Mouse (Mus musculus): ENCODE measurements around the gene Tamm41.
A peak's percentile ranks its signal among the peaks of the same experiment; 100 is the strongest.

Tamm41 gene

DNA sequence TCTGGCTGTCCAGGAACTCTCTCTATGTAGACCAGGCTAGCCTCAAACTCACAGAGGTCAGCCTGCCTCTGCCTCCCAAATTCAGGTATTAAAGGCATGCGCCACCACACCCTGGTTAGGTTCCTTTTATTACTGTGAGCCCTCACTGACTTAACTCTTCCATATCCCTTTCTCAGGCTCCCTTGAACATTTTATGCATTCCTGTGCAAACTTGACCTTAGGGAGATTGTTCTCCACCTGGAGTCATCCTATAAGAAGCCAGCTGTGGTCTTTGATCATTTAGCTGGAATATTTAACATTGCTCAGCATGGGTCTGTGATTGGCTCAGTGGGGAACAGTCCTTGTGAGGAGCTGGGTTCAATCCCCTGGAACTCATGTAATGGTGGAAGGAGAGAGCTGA is 63.3 kb downstream of the Tamm41 start:
- DNase-seq (ENCODE audit: low read depth, low spot score) = no peak

DNA sequence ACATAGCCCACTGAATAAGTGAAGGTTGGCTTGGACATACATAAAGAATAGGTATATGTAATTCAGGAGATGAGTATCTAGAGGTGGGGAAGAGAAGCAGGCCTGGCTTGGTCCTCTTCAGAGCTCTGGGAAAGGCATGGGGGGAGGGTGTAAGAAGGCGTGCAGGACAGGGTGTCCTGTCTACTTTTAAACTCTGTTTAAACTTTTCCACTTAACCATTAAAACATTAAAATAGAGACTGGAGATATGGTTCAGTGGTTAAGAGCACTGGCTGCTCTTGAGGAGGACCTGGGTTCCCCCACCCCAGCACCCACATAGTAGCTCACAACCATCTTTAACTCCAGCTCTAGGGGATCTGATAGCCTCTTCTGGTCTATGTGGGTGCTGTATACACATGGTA is 64.7 kb downstream of the Tamm41 start:
- no peak for DNase-seq (ENCODE audit: low read depth, low spot score)

DNA sequence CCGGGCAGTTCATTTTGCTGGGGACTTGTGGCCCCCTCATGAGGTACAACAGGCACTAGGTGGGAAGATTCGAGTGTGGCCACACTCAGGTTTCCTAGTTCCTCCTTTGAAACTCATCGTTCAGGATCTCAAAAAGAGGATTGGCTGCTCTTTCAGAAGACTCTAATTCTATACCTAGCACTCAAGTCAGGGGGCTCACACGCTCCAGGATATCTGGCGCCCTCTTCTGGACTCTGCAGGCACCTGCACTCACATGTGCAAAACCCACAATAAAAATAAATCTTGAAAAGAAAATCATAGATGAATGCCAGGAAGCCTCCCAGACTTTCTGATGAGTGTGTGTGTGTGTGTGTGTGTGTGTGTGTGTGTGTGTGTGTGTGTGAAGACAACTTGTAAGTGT is 66.8 kb downstream of the Tamm41 start:
- no peak for DNase-seq (ENCODE audit: low read depth, low spot score)

DNA sequence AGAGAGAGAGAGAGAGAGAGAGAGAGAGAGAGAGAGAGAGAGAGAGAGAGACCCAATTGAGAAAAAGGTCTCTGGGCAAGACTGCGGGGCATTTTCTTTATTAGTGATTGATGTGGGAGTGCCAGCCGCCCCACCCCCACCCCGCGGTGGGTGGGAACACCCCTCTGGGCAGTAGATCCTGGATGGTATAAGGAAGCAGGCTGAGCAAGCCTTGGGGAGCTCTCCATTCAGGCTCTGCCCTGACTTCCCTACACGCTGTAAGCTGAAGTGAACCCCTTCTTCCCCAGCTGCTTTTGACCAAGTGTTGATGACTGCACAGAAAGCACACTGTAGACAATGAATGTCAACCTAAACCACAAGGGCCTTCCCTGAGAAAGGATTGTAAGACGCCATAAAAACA is 67.3 kb downstream of the Tamm41 start:
- peak; percentile 23 for DNase-seq (ENCODE audit: low read depth, low spot score)

DNA sequence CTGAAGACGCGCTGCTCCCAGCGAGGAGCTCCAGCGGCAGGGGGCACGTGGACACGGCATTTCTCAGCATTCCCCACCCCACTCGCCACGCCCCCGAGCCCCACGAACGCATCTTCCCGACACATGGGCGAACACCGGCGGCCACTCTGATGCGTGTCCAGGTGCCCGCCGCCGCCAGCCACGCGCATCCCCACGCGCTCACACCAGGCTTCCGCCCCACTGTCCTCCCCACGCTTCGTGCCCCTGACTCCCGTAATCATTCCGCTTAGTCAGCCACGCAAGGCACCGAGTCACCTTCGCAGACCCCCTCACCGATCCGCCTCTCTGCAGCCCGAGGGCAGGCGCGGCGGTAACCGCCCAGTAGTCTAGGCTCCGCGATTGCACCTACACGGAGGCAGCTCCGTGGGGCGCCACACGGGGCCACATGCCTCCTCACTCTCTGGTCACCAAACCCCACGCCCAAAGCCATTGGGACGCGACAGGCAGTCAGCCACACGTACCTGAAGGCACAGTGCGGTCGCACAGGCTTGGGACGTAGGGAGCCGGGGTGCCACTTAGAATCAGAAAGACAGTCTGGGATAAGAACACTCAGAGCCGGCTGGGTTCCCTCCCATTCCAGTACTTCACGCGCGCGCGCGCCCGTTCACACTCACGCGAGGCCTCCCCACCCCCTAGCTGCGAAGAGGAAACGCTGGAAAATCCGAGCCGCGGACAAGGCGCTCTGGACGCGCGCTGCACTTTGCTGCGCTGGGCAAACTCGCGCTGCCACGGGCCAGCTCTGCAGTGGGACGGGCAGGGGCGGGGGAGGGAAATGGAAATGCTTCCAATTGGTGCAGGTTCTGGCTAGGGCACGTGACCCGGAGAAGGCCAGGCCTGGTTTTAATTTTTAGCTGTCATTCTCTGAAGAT is 68.2 kb downstream of the Tamm41 start, which contains the start of gene Vgll4:
Gene Vgll4, minus strand, starts transcription at position 782 of the 908 bp plus-strand sequence.
- peak; percentile 79 for DNase-seq (ENCODE audit: low read depth, low spot score)

DNA sequence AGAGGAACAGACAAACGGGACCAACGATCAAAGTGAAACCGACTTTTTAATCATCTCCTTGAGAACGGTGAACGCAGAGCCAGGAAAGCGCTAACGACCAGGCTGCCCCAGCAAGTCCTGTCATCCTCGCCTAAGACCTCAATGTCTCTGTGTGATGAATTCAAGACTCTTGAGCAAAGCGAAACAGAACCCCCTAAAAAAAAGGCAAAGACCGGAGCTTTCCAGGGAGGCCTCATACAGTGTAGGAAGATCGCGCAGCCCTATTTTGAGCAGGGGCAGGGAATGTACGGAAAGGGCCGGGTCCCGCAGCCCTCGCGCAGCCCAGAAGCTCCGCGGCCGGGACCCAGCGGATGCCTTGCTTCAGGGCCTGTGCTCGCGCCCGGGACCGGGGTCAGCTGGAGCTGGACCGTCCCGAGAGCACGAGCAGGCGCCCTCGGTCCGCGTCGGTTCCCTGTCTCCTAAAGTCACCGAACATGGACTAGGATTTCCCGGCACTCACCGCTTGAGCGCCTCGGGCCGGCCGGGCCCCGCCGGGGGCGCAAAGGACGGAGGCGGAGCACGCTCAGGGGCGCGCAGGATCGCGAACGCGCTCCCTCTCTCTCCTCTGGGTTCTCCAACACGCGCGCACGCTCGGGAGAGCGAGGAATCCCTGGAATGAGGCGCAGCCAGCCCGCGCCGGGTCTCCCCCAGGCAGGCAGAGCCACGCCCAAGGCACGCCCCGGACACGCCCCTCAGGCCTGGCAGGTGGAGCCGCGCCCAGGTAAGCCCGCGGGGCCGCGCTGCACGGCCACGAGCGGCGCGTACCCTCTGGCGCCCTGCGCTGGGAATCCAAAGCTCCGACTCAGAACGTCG is 69.1 kb downstream of the Tamm41 start:
- DNase-seq (ENCODE audit: low read depth, low spot score) = peak; percentile 78

DNA sequence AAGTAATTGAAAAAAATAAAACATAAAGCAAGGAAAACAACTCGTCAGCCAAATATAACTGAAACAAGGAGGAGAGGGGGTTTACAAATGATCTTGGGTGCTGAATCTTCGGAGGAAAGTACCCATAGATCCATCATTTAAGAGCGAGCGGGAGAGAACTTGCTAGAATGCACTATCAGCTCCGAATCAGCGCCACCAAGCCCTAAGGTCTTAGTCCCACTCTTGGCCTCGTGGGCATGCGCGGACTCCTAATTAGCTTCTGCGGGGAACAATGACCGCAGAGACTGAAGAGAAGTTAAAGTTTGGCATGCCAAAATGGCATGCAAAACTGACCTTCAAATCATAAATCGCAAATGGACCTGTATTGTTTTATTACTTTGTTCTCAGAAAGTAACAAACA is 70.1 kb downstream of the Tamm41 start:
- peak; percentile 14 for DNase-seq (ENCODE audit: low read depth, low spot score)

DNA sequence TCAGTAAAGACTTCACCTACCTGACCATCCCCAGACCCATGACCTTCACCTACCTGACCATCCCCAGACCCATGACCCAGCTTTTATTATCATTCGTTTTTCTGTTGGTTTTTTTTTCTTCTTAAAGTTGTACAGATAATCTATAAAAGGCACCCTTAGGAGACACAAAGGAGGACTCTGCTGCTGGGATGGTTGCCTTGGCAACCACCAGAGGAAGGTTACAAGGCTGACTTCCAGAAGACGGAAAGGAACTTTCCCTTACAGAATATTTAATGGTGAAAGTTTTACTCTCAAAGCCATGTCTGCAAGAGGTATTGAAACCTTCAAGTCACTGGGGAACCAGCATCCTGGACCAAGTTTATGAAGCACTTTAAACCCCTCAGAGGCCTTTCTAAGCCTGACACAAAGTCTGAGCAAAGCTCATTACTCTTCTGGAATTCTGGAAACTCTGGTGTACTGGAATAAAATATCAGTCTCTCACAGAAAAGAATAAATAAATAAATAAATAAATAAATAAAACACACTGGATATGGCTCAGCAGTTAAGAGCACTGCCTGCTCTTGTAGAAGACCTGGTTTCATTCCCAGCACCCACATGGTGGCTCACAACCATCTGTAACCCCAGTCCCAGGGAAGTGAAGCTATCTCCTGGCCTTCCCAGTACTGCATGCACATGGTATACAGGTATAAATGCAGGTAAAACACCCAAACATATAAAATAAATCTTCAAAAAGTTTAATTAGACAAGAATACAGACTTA is 71.1 kb downstream of the Tamm41 start:
- DNase-seq (ENCODE audit: low read depth, low spot score) = no peak

DNA sequence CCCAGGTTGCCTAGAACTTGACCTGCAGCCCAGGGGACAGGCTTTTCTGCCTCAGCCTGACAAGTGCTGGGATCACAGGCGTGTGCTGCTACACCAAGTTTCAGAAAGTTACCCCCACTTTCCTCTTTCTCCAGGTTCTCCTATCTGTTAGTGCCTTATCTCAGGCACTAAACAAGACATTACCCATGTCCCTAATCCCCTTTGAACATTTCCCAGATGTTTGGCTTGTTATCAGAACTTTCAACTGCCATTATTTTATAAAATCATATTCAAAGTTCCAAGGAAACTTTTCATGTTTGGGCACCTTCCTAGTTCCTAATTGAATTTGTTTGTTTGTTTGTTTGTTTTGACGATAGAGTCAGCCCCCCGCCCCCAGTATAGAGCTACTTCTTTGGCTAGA is 71.9 kb downstream of the Tamm41 start:
- DNase-seq (ENCODE audit: low read depth, low spot score) = no peak

DNA sequence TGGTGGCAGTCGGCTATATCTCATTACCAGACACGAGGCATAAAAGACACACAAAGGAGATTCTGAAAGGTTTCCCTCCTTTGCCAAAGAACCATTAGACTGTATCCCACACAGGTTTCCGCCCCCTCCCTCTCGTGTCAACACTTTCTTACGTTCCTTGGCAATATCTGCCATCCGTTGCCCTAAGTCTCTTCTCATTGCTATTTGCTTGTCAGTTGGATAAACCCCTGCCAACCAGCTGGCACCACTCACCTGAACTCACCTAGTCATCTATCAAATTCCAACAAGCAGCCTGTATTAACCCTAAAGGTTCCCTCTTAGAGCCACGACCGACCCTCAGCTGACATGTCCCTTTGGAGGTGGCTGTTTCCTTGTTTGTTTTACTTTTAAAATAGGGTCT is 72.3 kb downstream of the Tamm41 start:
- no peak for DNase-seq (ENCODE audit: low read depth, low spot score)

DNA sequence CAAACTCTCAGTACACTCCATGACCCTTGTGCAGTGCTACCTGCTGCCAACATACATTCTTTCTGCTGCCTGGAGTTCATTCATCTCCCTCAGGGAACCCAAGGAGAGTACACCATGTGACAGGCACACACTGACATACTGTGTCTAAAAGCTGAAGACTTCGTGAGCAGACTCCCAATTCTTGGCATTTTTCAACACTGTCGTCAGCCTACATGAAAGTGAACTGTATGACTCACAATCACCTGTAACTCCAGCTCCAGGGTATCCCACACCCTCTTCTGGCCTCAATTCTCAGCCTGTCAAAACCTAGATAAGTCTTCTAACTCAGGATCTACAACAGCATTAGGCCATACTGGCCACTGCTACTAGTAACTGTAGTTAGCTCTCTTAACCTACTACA is 73.4 kb downstream of the Tamm41 start:
- DNase-seq (ENCODE audit: low read depth, low spot score) = no peak

DNA sequence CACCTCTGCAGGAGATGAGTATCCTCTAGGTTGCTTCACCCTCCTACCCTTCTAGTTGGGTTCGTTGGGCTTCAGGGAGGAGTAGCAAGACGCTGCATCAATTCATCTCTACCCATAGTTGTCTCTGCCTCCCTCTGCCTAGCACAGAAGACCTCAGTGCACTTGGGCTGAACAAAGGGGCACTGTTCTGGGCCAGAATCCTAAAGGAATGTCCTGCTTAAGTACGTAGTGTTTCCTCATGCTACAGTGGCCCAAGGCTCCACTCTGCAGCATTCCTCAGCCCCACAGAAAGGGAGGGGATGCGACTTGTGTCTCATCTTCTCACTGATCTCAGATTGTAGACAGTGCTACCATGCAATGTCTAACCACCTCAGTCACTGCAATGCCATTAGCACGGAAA is 74.0 kb downstream of the Tamm41 start:
- peak; percentile 14 for DNase-seq (ENCODE audit: low read depth, low spot score)

DNA sequence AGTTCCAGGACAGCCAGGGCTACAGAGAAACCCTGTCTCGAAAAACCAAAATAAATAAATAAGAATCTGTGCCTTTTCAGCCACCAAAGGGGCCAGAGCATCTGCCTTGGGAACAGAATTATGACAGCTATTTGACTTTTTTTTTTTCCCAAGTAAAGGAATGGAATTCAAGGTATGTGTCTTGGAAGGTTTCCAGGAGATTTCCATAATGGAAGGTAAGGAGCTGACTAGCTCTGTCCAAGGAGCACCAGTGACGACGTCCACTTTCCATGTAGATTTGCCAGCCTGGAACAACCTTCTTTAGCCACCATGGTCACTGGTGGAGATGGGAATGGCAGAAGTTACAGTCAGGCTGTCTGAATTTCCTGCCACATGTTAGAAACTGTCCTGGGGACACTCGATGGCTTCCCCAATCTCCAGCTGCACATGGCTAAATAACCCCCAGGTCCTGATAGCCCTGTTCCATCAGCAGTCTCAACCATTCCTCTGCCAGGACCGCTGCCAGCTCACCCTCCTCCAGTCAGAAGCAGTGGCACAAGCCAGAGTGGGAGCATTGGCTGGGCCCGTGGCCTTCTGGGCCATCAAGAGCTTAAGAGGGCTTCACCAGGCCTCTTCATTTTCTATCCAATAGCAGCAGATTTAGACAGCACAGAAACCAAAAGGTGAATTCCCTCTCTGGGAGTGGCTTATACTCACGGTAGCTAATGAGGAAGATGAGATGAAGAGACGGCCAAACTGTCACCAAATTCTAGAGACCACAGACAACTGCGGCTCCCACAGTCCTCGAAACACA is 76.2 kb downstream of the Tamm41 start:
- no peak for DNase-seq (ENCODE audit: low read depth, low spot score)

DNA sequence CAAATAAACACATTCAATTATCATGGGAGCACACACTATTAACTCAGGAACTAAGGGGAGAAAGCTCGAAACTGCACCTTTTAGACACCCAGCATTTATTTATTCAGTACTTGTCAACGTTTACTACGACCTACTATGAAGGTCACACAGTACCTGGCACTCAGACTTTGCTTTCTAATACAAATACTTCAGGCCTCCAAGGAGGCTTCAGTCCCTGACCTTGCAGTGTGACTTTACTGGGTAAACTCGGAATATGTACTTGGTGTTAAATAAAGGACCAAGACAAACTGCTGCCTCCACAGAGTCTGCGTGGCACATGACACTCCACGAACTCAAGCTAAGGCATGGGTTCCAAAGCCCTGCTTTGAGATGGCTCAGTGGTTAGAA is 78.7 kb downstream of the Tamm41 start:
- DNase-seq (ENCODE audit: low read depth, low spot score) = no peak

DNA sequence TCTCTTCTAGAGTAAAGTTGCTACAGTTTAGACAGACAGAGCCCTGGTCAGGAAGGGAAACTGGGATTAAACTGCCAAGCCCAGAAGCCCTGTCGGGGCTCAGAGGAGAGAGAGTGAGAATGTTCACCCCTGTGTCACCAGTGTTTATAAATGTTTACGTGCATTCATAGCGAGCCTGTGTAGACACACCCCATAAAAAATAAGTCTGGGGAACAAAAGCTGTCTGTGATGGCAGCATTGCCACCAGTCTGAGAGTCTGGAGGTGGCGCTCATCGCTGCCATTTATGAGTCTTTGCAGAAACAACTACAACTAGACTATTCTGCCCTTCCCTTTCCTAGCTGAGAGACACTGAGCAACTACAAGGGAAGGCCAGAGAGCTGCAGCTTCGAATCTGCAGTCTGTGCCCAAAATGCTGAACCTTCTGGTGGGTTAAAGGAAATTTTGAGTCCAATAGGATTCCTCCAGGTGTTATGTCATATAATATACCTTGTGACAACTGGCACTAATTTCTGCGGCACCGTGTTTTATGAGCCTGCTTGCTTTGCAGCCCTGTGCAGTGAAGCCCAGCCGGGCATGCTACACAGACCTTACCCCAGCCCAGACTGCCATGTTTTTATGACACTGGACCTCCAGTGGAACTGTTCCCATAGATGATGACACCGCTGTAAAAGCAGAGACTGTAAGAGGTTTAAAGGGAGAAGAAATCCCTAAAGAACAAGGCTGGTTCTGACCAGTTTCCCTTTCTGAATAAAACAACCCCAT is 79.2 kb downstream of the Tamm41 start:
- DNase-seq (ENCODE audit: low read depth, low spot score) = peak; percentile 18

DNA sequence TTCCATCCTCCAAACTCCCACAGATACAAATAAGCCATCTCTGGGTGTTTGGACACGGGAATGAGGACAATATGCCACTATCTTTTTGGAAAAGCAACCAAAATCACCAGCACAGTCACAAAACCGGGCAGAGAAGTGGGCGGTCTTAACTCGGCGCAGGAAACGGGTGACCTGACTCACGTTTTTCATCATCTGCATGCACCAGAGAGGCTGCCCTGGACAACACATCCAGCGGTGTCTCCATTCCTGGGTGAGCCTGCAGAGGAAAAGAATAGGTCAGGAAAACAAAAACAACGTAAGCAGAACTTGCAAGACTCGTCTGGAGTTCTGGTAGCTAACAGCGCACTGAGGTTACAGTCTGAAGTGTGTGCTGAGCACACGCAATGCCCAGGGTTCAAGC is 79.9 kb downstream of the Tamm41 start:
- DNase-seq (ENCODE audit: low read depth, low spot score) = no peak

DNA sequence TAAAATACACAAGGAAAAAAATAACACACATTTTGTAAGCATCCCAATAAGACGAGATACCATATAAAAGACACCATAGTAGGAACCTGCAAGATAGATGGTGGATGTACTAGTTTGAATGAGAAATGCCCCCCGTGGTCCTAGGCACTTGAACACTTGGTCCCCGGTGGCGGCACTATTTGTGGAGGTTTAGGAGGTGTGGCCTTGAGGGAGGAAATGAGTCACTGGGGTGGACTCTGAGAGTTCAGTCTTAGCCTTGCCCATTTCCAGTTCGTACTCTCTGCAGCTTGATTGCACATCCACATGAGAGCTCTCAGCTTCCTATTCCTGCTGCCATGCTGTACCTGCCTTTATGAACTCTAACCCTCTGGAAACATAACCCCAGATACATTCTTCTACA is 83.2 kb downstream of the Tamm41 start:
- DNase-seq (ENCODE audit: low read depth, low spot score) = no peak

Data from forelimb bud, embryonic 11.5 days (tissue).